In the genomic region with DNA sequence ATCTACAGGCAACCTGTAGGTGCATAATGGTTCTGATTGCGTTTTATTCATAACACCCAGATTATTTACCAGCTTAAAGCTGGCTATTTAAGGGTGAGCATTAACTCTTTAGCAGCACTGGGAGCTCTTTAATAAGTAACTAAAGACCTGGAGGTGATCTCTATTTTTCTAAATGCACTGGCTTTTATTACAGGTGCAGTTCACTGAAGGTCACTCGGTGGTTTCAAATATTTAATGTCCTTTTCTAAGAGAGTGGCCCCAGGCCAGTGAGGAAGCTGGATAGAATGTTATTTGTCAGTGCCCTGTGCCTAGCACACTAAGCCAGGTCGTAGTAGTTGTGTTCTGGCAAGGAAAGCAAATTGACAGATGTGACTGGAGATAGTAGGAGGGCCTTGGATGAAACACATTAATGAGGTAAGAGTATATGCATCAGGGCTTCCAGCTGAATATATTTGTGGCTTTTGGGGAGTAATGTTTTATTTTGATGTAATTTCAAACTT, we compare ENCODE assay signal across 19 mouse cellular contexts. TPM values are rescaled to one million over a fixed set of nuclear protein-coding genes. Genes with fewer than 3 reads are reported as not detected.
DNase-seq lines count a peak whose midpoint lies in the region; ATAC-seq and TF ChIP-seq lines count a peak whose summit lies in the region.
"Had no signal": no experiment of that assay in that cellular context is flagged by ENCODE, and none has a peak within 500 bp of the region (broad histone marks: within the 10 kb centered on the region; RNA-seq: fewer than 3 reads in every experiment).

No protein-coding gene starts in this region.

- WGBS in liver, embryonic 13.5 days (ENCODE audit: insufficient replicate concordance) = 44% methylated on average over 3 of the region's 3 CpGs
- 40% methylated on average over 3 of the region's 3 CpGs for WGBS in stomach, embryonic 15.5 days
- 50% methylated on average over 3 of the region's 3 CpGs for WGBS in heart, adult 2 months

- ATAC-seq in liver, embryonic 13.5 days (ENCODE audit: low read depth) = peak; percentile 52
- ATAC-seq in stomach, embryonic 15.5 days (ENCODE audit: insufficient read depth, low FRiP score, low read depth) = peak; percentile 74
- ATAC-seq: CD4-positive, CD25-positive, alpha-beta regulatory T cell, adult 4 months; hindbrain, postnatal 0 days; midbrain, embryonic 16.5 days had no signal

- peak overlapping the region; percentile 9; the same call in 1 of the 2 replicates for H3K27ac ChIP-seq in liver, embryonic 13.5 days
- peak overlapping the region; percentile 59 for H3K27ac ChIP-seq in stomach, embryonic 15.5 days
- no peak overlapping the region for H3K27ac ChIP-seq in heart, adult 2 months
- H3K27ac ChIP-seq: hindbrain, postnatal 0 days; lung, embryonic 15.5 days had no signal

- peaks cover 20% of the 10 kb centered on the region for H3K4me1 ChIP-seq in liver, embryonic 13.5 days (replicated peaks)
- no peaks in the 10 kb centered on the region for H3K4me1 ChIP-seq in stomach, embryonic 15.5 days
- no peaks in the 10 kb centered on the region; the same call in 1 of the 2 replicates for H3K4me1 ChIP-seq in heart, adult 2 months (ENCODE audit: control insufficient read depth, insufficient read depth, low read length)
- H3K4me1 ChIP-seq: heart, embryonic 12.5 days; lung, embryonic 15.5 days had no signal

- DNase-seq in kidney, adult 11 months = peak; percentile 64
- DNase-seq in kidney, postnatal 10 days = no peak
- DNase-seq in kidney, adult 8-10 months = peak; percentile 66 to 79
- no peak for DNase-seq in liver, embryonic 13.5 days
- DNase-seq in frontal cortex, postnatal 36 days (ENCODE audit: low spot score in 2 of 2) = no peak
- no peak for DNase-seq in testis, postnatal 14 days (ENCODE audit: low spot score)
- no peak for DNase-seq in heart, adult 2 months
- DNase-seq: adrenal gland, adult 2 months; cerebellum, adult 9-11 months; gastrocnemius, postnatal 14 days; heart, postnatal 36 days; thymus, postnatal 25 days had no signal

- no peak overlapping the region for H3K4me2 ChIP-seq in liver, embryonic 13.5 days
- H3K4me2 ChIP-seq in stomach, embryonic 15.5 days = no peak overlapping the region
- H3K4me2 ChIP-seq: heart, embryonic 12.5 days; lung, embryonic 15.5 days had no signal

- no peak for TF ChIP-seq POLR2A in heart, adult 2 months (IDR thresholded peaks at IDR 0.05; ENCODE audit: insufficient read depth, low read depth, low read length)

- H3K79me2 ChIP-seq in heart, adult 2 months (replicated peaks; ENCODE audit: control insufficient read depth, insufficient read depth, low read length) = no peaks in the 10 kb centered on the region

- H3K36me3 ChIP-seq in liver, embryonic 13.5 days = no peaks in the 10 kb centered on the region
- H3K36me3 ChIP-seq in stomach, embryonic 15.5 days = no peaks in the 10 kb centered on the region
- no peaks in the 10 kb centered on the region for H3K36me3 ChIP-seq in heart, adult 2 months (ENCODE audit: control insufficient read depth, insufficient read depth, low read length)
- H3K36me3 ChIP-seq: heart, embryonic 12.5 days; lung, embryonic 15.5 days had no signal

- H3K9ac ChIP-seq in liver, embryonic 13.5 days = no peak overlapping the region
- H3K9ac ChIP-seq in stomach, embryonic 15.5 days = no peak overlapping the region
- H3K9ac ChIP-seq in heart, adult 2 months (ENCODE audit: low read depth, low read length) = no peak overlapping the region
- H3K9ac ChIP-seq: heart, embryonic 12.5 days; lung, embryonic 15.5 days had no signal

- no peaks in the 10 kb centered on the region for H3K9me3 ChIP-seq in liver, embryonic 13.5 days (replicated peaks)
- no peaks in the 10 kb centered on the region for H3K9me3 ChIP-seq in stomach, embryonic 15.5 days
- H3K9me3 ChIP-seq: heart, embryonic 12.5 days; lung, embryonic 15.5 days had no signal

- no peak for TF ChIP-seq CTCF in heart, adult 2 months (IDR thresholded peaks at IDR 0.05)

- intact Hi-C loops in heart, adult 2 months (cut with DNase I) = no loop called here

- no peak for TF ChIP-seq EP300 in heart, adult 2 months (IDR thresholded peaks at IDR 0.05; ENCODE audit: insufficient read depth, low read depth, low read length)

- no peak overlapping the region for H3K4me3 ChIP-seq in liver, embryonic 13.5 days (replicated peaks)
- no peak overlapping the region for H3K4me3 ChIP-seq in stomach, embryonic 15.5 days (replicated peaks)
- H3K4me3 ChIP-seq in heart, adult 2 months = no peak overlapping the region
- H3K4me3 ChIP-seq: heart, embryonic 12.5 days; lung, embryonic 15.5 days had no signal

- no peaks in the 10 kb centered on the region for H3K27me3 ChIP-seq in liver, embryonic 13.5 days
- no peaks in the 10 kb centered on the region for H3K27me3 ChIP-seq in stomach, embryonic 15.5 days (replicated peaks)
- no peaks in the 10 kb centered on the region for H3K27me3 ChIP-seq in heart, adult 2 months (ENCODE audit: control insufficient read depth, insufficient read depth, low read length)
- H3K27me3 ChIP-seq: heart, embryonic 12.5 days; lung, embryonic 15.5 days had no signal

RNA-seq across cellular contexts. Expression of gene Plcb1, which starts 59.4 kb away (rescaled TPM):
- 2.4 and 2.5 TPM in 2 replicates for polyA plus RNA-seq in liver, embryonic 13.5 days (2015; fragmentation: Nextera tagmentation; extraction: Ambion mirVana)
- polyA plus RNA-seq in stomach, embryonic 15.5 days (2015; fragmentation: Nextera tagmentation; extraction: Ambion mirVana) = 15.9 and 16.4 TPM in 2 replicates
- 1 to 10 TPM; 3.9 to 4.2 TPM for total RNA-seq in heart, adult 2 months (2021)
- polyA plus RNA-seq in heart, adult 2 months (2012; rRNA removed) = 0.78 and 2.5 TPM in 2 replicates
- total RNA-seq: MEL had no signal
- polyA plus RNA-seq: CD4-positive, CD25-positive, alpha-beta regulatory T cell, adult 4 months had no signal

Comparison
In these comparisons a context has a peak if more than half of its experiments do, and no peak if none do; other contexts are left out.
1. DNase-seq: peak in kidney, adult 11 months (single experiment) and kidney, adult 8-10 months (2 of 2); none in kidney, postnatal 10 days (single experiment), liver, embryonic 13.5 days (single experiment), frontal cortex, postnatal 36 days (0 of 2), testis, postnatal 14 days (single experiment) and heart, adult 2 months (0 of 2).